Mouse (Mus musculus): ENCODE results near the gene C1ql1. TPM values are rescaled to one million over a fixed set of nuclear protein-coding genes. Genes with fewer than 3 reads are reported as not detected.
"Not testable (repeated sequence)": the region's sequence is repeated elsewhere in the genome, so short reads cannot be mapped to it uniquely, and the experiment has no call there.

C1ql1 gene
- total RNA-seq (2021), result under 1 TPM; 0.22 to 0.34 TPM

DNA sequence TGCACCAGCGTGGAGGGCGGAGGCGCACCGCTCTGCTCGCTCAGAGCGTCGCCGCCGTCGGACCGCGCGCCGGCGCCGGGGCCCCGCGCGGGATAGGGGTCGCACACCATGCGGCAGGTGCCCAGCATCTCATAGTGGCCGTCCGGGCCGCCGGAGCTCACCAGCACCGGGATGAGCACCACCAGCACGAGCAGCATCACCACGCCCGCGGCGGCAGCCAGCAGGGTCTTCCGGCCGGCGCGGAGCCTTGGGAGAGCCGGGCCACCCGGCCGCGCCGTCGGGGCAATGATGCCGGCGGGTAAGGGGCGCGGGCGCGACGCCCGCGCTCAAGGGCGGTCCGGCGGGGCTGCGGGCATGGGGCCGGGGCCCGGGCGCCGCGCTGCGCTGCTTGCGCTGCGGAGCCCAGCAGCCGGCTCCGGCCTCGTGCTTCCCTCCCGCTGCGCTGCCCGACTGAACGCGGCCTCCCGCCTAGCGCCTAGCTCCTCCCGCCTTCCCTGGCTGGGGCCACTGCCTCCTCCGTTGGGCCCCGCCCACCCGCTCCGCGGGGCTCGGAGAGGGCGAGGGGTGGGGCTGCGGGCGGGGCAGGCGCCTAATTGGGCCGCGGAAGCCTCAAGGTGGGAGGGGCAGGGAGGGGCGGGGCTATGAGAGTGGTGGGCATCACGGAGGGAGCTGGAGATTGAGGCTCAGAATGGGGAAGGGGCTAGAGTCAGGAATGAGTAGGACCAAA lies at the start of gene C1ql1:
TSS of gene C1ql1 (minus strand) at position 424 of the 727 bp plus-strand sequence.
- intact Hi-C loops (cut with DNase I), result loop anchor here (5.0 kb wide), 1 partner anchor 46 kb away; no protein-coding TSS in a partner anchor
- DNase-seq, result peak; percentile 84 to 87

DNA sequence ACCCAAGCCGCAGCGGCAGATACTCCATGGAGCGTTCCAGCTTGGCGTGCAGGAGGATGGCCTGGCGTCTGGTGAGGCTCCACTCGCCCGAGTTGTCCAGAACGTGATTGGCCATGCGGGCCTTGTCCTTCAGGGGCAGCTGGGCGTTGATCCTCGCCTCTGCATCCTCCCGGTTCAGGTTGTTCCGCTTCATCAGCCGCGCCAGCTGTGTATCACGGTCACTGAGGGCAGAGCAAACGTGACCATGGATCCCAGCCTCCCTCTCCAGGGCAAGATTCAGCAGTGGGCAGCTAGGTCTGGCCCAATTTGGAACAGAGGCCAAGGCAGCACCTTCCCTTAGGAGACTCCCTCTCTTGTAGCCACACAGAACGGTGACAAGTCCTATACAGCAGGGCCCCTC lies 48.5 kb upstream of the C1ql1 start:
- intact Hi-C loops (cut with DNase I), result loop anchor here (5.0 kb wide), 1 partner anchor 48 kb away; the partner anchor contains the start of gene C1ql1
- no peak for DNase-seq

DNA sequence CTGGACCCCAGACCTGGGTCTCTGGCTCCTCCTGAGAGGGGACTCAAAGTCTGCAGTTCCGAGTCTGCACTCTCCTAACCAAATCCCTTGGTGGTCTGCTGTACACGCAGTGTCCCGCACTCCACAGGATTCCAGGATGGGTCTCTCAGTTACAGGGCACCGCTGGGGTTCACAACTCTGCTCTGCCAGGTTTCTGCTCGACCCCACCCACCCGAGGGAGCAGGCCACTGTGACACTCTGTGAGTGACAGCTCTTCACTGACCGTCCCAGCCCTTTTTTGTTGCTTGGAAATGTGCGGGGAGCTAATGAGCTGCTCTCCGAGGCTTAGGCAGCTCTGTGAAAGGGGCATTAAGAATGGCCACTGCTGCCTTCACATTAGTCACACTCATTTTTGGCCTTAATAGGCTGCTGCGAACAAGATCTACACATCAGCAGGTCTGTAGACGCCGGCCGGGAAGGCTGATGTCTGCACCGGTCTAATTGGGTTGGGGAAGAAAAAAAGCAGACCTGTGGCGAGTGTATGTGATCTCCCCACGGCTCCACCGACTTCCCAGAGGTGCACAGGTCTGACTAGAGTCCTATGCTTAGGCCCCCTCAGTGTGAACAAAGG lies 47.0 kb upstream of the C1ql1 start:
- intact Hi-C loops (cut with DNase I), result loop anchor here (1.0 to 5.0 kb wide), 3 partner anchors 46 to 219 kb away; partner anchors contain the start of genes C1ql1 and Gfap
- no peak for DNase-seq

DNA sequence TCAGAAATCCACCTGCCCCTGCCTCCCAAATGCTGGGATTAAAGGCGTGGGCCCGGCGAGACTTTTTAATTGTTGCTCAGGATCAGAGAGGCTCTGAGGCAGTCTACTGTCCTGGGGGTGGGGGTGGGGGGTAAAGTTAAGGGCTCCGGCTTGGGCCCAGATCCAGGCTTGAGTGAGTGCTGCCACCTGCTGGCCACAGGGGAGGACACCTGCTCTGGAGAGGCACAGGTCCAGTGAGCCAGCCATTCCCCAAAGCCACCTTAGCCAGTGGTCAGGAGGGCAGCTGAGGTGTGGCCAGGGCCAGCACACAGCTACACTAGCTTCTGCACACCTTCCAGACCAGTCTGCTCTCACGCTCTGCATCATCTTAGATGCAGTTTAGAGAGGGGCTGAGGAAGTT lies 46.5 kb upstream of the C1ql1 start:
- DNase-seq, result peak; percentile 72 to 88
- intact Hi-C loops (cut with DNase I), result loop anchor here (1.0 to 5.0 kb wide), 3 partner anchors 46 to 218 kb away; partner anchors contain the start of genes C1ql1 and Gfap

DNA sequence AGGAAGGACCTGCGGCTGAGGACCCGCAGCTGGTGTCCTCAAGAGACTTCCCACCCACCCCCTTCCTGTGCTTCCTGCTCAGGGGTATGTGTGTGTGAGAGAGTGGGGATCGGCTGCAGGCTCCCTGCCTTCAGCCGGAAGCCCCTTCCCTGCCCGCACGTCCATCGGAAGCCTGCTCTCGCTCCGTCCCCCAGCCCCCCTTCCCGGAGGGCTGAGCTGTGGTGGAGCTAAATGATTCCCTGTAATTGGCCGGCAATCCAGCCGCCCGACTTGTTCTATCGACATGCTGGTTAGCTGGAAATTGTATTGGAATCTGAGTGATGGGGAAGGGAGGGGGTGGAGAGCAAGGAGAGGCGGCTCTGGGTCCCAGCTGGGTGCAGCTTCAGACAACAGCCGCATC lies 45.2 kb upstream of the C1ql1 start:
- intact Hi-C loops (cut with DNase I), result loop anchor here (2.0 to 5.0 kb wide), 2 partner anchors 44 to 217 kb away; partner anchors contain the start of gene C1ql1
- no peak for DNase-seq

DNA sequence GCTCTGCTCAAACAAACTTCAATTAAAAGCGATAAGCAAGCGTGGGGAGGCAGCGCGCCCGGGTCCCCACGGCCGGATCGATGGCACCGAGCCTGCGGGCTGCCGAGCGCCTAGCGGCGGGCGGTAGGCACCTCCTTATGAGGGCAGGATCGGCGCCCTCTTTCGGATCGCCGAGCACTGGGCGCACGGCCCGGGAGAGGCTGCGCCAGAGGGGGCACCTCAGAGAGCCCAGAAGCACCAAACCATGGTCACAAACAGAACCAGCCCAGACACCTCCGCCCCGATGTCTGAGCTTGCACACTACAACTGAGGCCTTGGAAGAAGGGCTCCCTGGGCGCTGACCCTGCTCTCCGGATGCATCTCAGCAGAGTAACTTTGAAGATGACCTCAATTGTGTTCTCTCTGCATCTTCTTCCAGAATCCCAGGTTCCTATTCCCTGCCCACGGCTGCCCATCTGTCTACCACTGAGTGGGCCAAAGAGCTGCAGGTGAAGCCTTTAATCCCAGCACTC lies 43.7 kb upstream of the C1ql1 start:
- intact Hi-C loops (cut with DNase I), result loop anchor here (5.0 kb wide), 1 partner anchor 43 kb away; the partner anchor contains the start of gene C1ql1
- peak; percentile 55 to 61 for DNase-seq

DNA sequence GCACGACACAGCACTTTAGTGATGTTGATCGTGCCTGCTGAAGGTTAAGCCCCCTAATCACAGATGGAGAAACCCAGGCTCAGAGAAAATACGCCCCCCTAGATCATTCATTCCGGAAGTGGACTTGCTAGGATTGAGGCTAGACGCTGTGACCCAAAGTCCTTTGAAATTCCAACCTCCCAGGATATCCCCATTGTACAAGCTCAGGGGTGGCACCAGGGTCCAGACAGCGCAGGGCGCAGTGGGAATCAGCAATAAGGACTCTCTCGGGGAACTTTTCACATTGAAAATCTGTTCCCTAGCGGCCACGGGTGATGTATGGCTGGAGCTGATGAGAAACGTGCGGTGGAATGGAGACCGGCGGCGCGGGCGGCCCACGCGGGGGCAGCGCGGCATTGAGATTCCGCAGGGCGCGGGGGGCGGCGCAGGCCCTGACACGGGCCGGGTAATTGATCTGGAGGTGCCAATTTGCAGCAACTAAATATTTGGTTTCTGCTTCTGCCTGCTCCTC lies 43.2 kb upstream of the C1ql1 start:
- DNase-seq, result no peak
- intact Hi-C loops (cut with DNase I), result loop anchor here (5.0 kb wide), 1 partner anchor 42 kb away; the partner anchor contains the start of gene C1ql1

DNA sequence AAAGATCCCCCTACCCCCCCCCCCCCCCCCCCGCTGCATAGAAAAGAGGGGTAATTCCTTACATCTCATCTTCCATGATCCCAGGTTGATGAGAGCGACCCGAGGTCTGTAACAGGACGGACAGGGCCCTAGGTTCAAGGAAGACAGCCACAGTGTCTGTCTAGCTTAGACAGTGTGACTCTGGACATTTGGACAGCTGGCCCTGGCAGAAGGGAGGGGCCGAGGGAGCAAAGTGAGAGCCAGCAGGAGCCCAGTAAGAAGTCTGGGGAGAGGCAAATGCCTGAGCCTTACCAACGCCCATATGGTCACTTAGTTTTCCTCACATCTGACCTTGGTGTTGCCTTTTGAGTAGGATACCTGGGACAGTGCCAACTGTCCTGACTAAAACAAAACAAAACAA lies 38.7 kb upstream of the C1ql1 start:
- DNase-seq, result no peak
- intact Hi-C loops (cut with DNase I), result no loop called here

DNA sequence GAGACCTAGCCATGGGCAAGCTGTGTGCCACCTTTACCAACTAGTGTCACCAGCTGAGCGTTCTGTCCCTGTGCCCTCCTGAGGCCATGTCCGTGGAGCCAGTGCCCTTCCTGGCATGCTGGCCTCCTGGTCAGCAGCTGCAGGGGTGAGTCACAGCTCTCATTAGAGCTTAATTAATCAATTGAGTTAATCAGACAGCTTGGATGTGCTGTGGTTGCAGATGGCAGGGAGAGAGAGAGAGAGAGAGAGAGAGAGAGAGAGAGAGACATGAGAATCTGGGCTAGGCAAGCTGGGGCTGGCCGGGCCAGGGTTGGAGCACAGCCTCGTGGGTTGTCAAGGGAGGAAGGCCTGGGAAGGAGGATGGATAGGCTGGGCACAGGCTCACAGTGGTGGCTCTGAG lies 38.1 kb upstream of the C1ql1 start:
- intact Hi-C loops (cut with DNase I), result no loop called here
- DNase-seq, result no peak

DNA sequence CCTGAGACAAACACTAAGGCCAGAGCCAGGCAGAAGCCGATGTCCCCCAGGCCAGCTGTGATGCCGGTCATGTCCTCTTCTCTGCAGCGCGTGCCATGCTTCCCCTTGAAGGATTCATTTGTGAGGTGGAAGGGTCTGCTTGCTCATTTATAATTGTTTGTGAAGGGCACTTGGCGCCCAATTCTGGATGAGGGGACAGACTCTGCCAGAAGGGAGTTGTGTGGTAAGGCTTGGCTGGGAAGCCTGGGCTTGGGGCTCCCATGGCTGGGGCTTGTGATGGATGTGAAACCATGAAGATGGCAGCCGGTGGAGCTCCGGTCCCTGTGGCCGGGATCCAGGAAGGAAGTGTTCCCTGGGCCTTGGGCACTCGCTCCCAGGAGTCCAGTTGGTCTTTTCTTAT lies 37.6 kb upstream of the C1ql1 start:
- DNase-seq, result no peak
- intact Hi-C loops (cut with DNase I), result no loop called here

DNA sequence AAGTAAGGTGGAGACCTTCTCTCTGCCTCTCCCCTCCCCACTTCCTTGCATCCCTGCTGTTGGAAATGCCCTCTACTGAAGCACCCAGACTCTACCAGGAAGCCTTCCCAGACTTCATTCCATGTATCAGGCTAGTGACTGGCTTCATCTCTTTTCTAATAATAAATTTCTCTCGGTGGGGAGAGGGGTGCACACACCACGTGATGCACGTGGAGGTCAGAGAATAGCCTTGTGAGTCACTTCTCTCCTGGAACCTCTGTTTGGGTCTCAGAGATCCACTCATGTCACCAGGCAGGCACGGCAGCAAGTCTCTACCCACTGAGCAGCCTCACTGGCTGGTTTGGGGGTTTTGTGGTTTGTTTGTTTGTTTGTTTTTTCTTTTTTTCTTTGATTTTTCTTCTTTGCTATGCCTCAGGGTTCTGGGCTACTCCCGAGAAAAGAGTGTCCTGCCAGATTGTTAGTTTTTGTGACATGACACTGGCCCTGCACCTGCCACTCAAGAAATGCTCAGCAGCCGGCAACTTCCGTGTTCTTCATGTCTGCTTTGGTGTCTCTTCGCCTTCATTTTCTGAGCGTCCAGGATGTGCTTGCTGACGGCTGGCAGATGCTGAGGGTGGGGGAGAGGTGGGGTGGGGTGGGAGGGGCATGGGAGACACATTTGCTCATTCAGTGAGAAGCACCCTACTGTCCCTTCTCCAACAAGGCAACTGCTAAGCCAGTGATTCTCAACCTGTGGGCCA lies 34.8 kb upstream of the C1ql1 start:
- DNase-seq, result no peak
- intact Hi-C loops (cut with DNase I), result no loop called here

DNA sequence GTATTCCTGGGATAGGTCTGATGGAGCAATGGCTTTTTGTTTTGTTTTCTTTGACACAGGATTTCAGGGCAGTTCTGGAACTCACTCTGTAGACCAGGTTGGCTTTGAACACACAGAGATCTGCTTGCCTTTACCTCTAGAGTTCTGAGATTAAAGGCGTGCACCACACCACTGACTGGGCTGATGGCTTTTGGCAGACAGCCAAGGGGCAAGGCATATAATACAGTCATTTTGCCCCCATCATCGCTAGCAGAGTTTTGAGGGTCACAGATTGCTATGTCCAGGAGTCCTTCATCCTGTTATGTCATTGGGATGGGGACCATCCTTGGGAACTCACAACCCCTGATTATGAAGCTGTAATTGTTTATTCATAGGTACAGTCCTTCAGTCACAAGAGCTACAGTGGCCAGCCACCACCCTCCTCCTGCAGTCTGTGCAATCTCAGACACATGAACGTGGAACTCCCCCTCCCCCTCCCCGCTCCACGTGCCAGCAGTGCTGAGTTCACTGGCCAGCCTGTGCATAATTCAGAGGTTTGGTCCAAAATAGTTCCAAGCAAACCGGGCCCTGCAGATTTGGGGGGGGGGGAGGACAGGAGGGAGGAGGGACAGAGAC lies 31.7 kb upstream of the C1ql1 start:
- intact Hi-C loops (cut with DNase I), result no loop called here
- DNase-seq, result peak; percentile 75

DNA sequence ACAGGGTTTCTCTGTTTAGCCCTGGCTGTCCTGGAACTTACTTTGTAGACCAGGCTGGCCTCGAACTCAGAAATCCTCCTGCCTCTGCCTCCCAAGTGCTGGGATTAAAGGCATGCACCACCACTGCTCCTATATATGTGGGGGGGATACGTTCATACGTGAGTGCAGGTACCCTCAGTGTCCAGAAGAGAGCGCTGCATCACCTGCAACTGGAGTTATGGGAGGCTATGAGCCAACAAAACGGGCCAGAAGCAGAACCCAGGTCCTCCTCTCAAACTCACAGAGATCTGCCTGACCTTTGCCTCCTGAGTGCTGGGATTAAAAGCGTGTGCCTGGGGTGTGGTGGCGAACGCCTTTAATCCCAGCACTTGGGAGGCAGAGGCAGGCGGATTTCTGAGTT lies 29.5 kb upstream of the C1ql1 start:
- DNase-seq; intact Hi-C loops (cut with DNase I): not testable (repeated sequence)

DNA sequence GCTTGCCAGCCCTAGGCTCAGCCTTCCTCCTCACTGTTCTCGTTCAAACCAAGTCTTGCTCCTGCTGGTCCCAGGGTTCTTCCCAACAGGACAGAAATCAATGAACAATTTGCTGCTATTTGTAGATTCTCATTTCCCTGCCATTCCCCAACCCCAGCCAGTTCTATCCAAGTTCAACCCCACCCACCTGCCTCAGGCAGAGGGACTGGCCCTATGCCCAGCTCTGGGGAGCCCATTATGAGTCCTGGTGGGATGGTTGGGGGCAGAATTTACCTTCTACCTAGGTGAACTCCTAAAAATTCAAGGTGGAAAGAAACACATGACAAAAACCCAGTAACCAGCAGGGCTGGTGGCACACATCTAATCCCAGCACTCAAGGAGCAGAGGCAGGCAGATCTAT lies 25.8 kb upstream of the C1ql1 start:
- intact Hi-C loops (cut with DNase I), result no loop called here
- no peak for DNase-seq

DNA sequence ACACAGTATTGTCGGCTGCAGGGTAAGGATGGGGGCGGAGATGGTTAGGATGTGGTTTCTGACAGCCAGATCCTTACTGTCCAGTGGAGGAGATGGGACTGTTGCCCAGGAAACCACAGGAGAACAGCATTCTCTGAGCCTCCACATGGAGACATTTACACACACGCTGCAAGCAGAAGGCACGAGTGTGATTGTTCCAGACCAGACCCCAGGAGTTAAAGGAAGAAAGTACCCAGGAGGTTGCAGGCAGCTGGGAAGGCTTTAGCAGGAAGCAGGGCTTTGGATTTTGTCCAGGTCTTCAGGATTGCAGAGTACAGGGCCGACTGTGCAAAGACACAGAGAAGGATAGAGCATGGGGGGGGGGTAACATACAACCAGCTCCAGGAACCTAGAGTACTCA lies 25.1 kb upstream of the C1ql1 start:
- intact Hi-C loops (cut with DNase I), result no loop called here

DNA sequence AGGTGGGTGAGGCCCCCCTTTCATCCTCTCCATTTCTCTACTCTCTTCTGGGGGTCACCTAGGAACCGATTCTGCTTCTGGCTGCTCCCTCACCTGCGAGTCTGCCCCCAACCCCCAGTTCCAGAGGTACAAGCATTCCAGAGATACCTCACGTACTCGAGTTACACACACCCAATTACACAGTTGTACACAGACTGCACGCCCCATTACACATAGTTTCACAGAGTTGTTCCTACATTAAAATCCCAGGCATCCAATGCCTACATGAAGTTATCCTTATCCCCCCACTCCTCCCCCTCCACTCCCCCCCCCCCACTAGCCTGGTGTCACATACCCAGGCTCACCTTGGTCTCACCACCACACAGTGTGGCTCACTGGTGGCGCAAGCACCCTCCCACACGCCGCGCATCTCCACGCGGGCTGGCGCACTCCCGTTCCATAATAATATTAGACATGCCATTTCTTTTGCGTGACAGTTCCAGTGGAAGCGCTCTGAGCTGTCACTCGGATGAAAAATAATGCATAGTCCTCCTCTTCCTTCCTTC lies 18.1 kb upstream of the C1ql1 start:
- intact Hi-C loops (cut with DNase I), result no loop called here
- no peak for DNase-seq

More for the DNA sequence above, 25.1 kb upstream of the C1ql1 start:
- no peak for DNase-seq

DNA sequence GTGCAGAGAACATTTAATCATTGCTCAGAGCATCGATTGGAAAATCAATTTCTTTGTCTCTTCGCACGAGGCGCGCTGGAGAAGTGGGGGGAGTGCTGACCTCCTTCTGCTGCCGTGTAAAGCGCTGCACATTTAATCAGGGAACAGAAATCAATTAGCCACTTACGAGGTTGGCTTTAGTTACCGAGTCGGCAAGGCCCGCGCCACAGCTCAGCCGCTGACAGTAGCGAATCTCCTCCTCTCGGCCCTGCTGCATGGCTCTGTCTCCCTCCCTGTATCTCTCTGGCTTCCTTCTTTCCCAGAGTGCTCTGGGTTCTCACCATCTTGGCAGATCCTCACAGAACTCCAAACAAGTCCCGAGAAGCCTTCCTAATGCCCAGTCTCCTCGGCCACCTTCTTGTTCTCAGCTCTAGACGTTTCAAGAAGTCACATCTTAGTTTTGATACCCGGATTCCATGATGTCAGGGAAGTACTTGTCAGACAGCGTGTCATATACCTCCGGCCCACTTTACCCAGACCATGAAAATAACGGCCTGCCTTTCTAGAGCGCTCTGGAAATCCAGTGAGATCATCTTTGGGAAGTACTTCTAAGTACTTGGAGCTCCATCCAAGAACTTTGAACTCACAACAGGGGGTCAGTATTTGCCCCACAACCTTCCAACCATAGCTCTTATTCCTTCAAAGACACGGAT lies 17.5 kb upstream of the C1ql1 start:
- intact Hi-C loops (cut with DNase I), result no loop called here
- no peak for DNase-seq

DNA sequence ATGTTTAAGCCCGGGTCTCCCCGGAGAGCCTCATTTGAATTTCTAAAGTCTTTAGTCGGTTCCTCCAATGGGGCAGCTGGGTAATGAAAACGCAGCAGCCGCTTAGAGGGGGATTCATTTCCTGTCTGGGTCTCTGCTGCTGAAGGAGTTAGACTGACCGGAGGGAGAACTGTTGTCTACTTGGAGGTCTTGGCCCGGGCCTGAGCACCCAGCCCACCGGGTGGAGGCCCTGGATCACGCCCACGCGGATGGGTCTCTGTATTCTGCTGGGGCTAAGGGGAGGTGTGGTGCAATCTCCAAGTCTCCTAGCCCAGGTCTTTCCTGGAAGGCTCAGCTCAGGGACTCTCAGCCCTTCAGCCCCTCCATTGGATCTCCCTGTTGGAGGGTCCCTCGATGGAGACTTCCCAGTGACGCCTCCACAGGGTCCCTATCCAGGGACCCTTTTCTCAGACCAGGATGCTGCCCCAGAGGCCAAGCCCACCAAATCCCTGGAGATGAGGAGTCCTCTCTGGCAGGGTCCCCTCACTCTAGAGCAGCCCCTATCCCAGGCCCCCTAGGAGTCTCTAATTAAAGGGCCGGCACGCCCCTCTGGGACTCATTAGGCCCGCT lies 16.9 kb upstream of the C1ql1 start:
- intact Hi-C loops (cut with DNase I), result no loop called here

DNA sequence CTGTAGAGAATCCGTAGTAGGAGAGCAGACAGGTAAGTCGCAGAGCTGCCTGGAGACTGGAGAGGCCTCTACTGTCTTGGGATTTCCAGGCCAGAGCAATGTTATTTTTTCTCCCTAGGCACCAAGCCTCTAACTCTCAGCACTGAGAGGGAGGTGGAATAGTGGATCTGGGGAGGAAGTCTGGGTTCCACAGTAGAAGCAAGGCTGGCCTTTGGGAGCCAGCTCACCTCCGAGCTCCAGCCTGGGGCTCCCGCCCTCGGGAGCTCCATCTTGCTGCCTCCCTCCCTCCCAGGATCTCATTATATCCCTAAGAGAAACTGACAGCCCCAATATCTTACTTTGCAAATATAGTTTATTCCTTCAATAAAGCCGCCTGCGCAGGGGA lies 16.4 kb upstream of the C1ql1 start:
- intact Hi-C loops (cut with DNase I), result no loop called here
- DNase-seq, result no peak

More for the DNA sequence above, 16.9 kb upstream of the C1ql1 start:
- DNase-seq, result no peak

Data from heart, postnatal 10 days (tissue).